Mouse (Mus musculus): Measurements from ENCODE around the gene Ppp3cb.
"Not testable (repeated sequence)": the region's sequence is repeated elsewhere in the genome, so short reads cannot be mapped to it uniquely, and the experiment has no call there.

The Ppp3cb gene

GRCm38 (mm10) chr14:20546415-20546814 lies at the start of gene Ppp3cb:
TSS of gene Ppp3cb (minus strand) at chr14:20546573.
- peak; percentile 73 to 82 for DNase-seq (ENCODE audit: low spot score in 2 of 2)

DNA sequence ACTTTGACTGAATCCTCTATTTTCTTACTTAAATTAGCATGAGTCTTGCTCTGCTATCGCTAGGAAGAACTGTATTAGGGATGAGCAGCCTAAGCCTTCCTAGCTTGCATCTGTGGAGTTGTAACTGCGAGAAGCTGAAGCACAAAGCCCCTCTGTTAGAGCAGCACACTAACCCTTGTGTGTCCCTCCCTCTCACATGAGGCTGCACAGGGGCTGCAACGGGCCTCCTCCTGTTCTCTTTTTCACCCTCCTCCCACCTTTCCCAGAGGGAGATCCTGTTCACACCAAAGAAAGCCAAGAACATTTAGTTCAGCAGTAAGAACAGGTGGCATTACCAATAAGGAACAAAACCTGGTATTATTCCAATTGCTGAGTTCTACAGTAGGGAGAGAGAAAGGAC lies 49.4 kb upstream of the Ppp3cb start:
- no peak for DNase-seq (ENCODE audit: low spot score in 2 of 2)

DNA sequence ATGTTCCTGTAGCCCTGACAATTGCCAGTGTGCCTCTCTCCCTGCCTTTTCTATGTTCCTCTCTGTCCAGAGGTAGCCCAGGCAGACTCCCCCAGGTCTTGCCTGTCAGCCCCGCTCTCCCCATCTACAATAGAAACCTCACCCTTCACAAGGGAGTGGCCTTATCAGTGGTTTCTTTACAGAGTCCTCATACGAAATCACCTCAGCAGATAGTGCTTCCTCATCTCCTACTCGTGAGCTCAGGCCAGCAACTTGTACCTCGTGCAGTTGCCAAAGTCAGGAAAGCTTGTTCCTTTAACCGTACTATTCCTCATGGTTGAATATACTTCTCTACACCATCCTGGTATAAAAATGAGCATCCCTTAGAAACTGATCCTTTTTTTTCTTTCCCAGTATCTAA lies 41.1 kb upstream of the Ppp3cb start:
- DNase-seq (ENCODE audit: low spot score in 2 of 2), result no peak

DNA sequence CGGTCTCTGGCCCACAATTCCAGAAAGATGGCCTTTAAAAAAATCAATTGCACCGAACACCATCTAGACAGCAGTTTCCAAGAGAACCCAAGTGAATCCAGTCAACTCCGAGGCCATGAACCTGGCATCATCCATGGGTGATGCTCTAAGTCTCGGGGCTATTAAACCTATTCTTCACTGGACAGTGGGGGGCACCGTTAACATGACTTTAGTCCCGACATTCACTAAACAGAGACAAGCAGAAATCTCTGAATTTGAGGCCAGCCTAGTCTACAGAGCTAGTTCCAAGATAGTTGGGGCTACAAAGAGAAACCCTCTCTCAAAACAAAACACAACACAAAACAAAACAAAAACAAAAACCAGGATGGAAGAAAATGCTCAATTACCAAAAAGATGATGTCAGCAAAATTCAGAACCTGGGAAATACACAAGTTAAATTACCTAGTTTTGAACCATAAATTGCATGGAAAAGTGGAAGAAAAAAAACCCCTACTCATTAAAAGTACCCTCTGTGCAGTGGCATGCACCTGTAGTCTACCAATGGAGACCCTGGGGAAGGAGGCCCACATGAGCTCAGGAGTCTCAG lies 32.5 kb upstream of the Ppp3cb start:
- no peak for DNase-seq (ENCODE audit: low spot score in 2 of 2)

- peak; percentile 40 to 70 for DNase-seq (ENCODE audit: low spot score in 2 of 2)
Measured at GRCm38 (mm10) chr14:20576179-20576578, 29.8 kb upstream of the Ppp3cb start.

DNA sequence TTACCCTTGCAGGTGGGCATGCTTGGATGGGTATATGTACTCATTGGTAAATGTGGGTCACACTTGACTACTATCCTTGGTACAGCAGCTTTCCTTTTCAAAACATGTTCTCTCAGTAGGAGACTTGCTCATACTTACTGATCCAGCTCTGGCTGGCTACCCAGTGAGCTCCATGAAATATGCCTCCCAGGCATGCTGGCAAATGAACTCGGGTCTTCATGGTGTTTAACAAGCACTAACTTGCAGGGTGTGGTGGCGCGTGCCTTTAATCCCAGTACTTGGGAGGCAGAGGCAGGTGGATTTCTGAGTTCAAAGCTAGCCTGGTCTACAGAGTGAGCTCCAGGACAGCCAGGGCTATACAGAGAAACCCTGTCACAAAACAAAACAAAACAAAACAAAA lies 26.8 kb upstream of the Ppp3cb start:
- not testable (repeated sequence) for DNase-seq (ENCODE audit: low spot score in 2 of 2)

DNA sequence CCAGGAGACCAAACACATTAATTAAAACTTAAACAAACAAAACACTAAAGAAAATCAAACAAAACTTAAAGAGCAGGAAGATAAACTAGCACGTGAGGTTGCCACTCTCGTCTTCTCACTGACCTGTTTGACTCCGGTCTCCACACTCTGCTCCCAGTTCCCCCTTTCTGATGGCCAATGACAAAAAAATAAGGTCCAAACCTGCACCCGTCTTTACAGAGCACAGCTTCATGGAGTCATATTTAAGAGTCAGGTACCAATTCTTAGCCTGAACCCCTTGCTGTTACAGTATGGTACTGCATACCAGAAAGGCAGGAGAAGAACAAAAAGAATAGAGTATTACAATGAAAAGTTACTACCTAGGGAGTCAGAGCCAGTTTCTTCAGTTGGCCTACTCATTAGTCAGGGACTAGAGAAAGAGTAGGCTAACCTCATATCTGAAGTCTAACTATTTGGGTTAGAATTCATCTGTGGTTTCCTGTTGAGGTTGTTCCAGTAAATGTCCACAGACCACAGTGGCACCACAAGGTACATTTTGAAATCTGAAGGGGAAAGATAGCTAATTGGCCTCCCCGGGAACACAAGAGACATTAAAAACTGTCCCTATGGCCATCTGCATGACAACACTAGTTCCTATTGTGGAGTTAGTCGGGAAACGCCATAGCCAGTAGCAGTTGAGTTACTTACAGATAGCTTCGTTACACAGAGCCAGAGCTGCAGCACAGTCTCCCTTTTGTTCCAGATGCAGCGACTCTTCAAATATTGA lies 19.1 kb upstream of the Ppp3cb start:
- DNase-seq (ENCODE audit: low spot score in 2 of 2), result peak in 1 of 2 experiments; percentile 34

- DNase-seq (ENCODE audit: low spot score in 2 of 2), result no peak
Measured at GRCm38 (mm10) chr14:20564692-20565091, 18.3 kb upstream of the Ppp3cb start.

GRCm38 (mm10) chr14:20561897-20562296 lies 15.5 kb upstream of the Ppp3cb start:
- DNase-seq (ENCODE audit: low spot score in 2 of 2), result peak in 1 of 2 experiments; percentile 11

- DNase-seq (ENCODE audit: low spot score in 2 of 2), result no peak
Measured at GRCm38 (mm10) chr14:20550136-20550535, 3.8 kb upstream of the Ppp3cb start.

- peak; percentile 80 to 83 for DNase-seq (ENCODE audit: low spot score in 2 of 2)
Measured at GRCm38 (mm10) chr14:20545529-20546331, 643 bp downstream of the Ppp3cb start.

DNA sequence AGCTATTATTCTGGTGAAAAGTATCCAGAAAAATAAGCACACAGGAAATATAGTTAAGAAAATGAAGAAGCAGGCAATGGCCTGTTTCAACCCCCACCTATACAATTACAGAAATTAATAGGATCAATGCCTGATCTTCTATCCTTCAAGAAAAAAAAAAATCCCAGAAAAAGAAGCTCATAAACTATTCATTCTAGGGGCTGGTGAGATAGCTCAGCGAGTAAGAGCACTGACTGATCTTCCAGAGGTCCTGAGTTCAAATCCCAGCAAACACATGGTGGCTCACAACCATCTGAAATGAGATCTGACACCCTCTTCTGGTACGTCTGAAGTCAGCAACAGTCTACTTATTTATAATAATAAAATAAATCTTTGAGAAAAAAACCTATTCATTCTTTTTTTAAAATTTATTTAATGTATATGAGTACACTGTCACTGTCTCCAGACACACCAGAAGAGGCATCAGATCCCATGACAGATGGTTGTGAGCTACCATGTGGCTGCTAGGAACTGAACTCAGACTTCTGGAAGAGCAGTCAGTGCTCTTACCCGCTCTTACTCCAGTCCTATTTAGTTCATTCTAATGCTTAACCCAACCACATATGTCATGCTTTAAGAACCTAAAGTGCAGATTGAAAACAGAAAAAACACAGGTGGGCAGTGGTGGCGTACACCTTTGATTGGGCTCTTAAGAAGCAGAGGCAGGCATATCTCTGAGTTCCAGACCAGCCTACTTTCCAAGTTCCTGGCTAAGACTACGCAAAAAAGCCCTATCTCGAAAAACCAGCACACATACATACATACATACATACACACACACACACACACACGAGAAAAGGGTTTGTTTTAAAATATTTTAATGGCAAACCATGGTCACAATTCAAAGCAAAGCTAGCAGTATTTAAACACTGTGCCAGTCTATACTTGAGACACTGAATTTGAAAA lies 1.6 kb downstream of the Ppp3cb start:
- DNase-seq (ENCODE audit: low spot score in 2 of 2), result no peak

- DNase-seq (ENCODE audit: low spot score in 2 of 2), result no peak
Measured at GRCm38 (mm10) chr14:20529643-20530042, 16.7 kb downstream of the Ppp3cb start.

DNA sequence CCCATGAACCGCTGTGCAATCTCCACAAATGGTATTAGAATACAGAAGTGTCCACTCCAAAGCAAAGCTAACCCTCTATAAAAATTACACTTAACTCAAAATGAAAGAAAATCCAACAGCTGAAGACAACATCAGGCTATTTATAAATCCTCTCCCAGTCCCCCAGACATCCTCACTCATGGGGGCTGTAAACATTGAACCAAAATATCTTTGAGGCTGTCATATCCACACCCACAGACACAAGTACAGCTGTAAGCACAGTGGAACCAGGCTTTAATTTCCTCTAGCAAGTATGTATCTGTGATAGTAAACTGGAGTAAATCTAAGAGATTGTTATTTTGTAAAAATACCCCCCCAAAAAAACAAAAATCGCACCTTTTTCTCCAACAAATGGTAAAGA lies 26.2 kb downstream of the Ppp3cb start:
- DNase-seq (ENCODE audit: low spot score in 2 of 2), result no peak

DNA sequence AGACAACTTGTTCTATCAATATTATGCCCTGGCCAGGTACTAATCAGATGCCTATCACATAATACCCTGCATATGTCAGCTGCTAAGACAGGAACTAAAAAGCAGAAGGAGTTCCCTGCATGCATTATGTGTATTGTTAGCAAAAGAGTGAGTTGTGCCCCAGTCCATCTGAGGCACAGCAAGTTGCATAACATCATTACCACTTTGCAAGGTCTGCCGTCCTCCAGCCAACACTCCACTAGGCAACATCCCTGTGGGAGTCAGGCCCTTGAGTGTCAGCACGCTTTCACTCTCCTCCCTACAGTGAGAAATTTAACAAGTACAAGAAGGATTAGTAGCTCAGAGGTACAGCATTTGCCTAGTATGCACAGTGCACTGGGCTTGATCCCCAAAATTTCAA lies 37.9 kb downstream of the Ppp3cb start:
- no peak for DNase-seq (ENCODE audit: low spot score in 2 of 2)

GRCm38 (mm10) chr14:20502966-20503365 lies 43.4 kb downstream of the Ppp3cb start:
- DNase-seq (ENCODE audit: low spot score in 2 of 2), result peak; percentile 23 to 59

DNA sequence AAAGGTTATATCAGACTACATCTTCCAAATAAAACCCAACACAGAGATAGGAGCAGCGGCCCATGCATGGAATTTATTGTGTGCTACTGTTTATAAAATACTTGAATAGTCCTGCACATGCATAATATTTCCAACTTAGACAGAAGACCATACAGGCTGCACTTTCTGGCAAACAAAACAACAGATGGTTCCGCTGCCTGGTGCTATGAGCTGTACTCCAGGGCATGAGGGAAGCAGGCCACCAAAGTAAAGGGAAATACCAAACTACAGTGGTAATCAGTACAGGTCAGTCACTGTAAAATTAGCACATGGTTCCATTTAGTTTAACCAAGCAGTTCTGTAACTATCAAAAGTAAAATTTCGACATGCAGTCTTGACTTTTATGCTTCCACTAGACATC lies 46.4 kb downstream of the Ppp3cb start:
- DNase-seq (ENCODE audit: low spot score in 2 of 2), result no peak

- no peak for DNase-seq (ENCODE audit: low spot score in 2 of 2)
Measured at GRCm38 (mm10) chr14:20496603-20497002, 49.8 kb downstream of the Ppp3cb start, which contains the start of gene Mss51. TSS of gene Mss51 (minus strand) at chr14:20496901.

- DNase-seq (ENCODE audit: low spot score in 2 of 2), result no peak
Measured at GRCm38 (mm10) chr14:20486031-20486430, 60.3 kb downstream of the Ppp3cb start.

GRCm38 (mm10) chr14:20482051-20482751 lies 64.2 kb downstream of the Ppp3cb start:
- no peak for DNase-seq (ENCODE audit: low spot score in 2 of 2)

DNA sequence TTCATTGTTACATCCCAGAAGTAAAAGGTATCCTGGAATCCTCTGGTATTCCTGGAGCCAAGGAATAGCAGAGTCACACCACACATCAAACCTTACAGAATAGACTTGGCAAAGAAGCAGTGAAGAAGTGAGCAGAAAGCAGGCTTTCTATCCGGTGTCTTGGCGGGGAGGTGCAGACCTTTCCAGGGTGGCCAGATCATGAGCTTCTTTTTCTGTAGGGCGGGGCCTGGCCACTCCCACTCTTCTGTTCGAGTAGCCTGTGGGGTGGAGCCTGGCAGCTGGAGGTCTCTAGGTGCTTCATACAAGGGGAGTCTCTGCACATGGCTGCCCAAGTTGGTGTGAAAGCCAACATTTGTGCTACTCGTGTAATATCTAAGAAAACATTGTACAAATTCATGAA lies 65.2 kb downstream of the Ppp3cb start:
- DNase-seq (ENCODE audit: low spot score in 2 of 2), result peak in 1 of 2 experiments; percentile 8

Measured in natural killer cell, adult 2 months (primary cell).